Mouse (Mus musculus): Measurements from ENCODE around the gene Baz1a.
"Not testable (repeated sequence)": the region's sequence is repeated elsewhere in the genome, so short reads cannot be mapped to it uniquely, and the experiment has no call there.

The Baz1a gene

GRCm38 (mm10) chr12:54980939-54981338 is 33.2 kb downstream of the Baz1a start:
- DNase-seq (ENCODE audit: low read depth, low spot score), result no peak

DNA sequence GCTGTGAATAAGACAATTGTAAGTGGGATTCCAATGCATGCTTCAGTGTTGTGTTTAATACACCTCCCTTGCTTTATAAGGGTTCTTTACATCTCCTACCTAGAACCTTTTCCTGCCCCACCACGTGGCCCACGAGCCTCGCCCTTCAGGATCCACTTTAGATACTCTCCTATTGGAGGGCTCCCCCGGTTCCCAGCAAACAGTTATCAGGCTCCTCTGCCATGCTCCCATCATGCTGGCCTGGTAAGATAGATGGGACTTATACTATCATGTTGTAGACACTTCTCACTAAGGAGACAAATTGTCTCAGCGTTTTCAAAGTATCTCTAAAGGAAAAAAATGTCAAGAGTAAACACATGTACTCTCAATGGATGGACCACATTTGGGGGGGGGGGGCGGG is 33.6 kb downstream of the Baz1a start:
- DNase-seq (ENCODE audit: low read depth, low spot score), result no peak

- DNase-seq (ENCODE audit: low read depth, low spot score), result no peak
Observed at GRCm38 (mm10) chr12:54969033-54969432, 45.1 kb downstream of the Baz1a start.

DNA sequence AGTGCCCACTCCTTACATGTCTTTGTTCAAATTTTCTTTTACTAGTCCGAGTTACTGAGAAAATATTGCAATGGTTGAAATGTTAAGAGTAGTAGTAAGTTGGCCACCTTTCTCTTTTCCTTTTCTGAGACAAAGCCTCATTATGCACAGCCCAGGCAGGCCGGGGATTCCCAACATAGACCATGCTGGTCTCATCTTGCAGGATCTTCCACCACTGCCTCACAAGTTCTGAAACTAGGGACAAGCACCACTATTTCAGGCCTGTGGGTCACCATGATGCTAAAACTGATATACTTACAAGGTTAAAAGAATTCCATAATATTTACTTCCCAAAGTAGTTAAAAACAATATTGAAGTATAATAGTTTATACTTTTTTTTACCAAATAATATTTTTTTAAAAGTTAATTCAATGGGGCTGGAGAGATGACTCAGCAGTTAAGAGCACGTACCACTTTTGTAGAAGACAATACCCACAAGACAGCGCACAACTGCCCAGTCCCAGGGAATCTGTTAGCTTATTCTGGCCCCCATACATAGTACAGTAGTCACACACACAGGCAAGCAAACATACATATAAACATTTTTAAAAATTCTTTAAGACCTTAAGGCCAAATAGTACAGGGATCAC is 48.5 kb downstream of the Baz1a start:
- DNase-seq (ENCODE audit: low read depth, low spot score), result no peak

- DNase-seq (ENCODE audit: low read depth, low spot score), result no peak
Observed at GRCm38 (mm10) chr12:54959569-54959968, 54.6 kb downstream of the Baz1a start.

GRCm38 (mm10) chr12:54956974-54957373 is 57.2 kb downstream of the Baz1a start:
- DNase-seq (ENCODE audit: low read depth, low spot score), result no peak

DNA sequence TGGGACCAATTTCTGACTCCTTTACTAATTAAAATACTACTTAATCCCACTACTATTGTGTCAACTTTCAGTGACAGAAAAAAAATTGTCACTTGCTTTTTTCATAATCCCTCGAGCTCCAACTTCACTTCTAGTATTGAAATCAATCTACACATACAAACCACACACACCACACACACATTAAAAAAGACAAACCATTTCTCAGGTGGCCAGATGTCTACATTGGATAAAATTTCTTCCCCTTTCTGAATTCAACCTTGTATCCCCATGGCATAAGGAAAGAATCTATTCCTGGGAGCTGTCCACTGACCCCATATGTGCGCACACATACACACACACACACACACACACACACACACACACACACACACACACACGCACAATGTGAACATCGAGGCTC is 57.7 kb downstream of the Baz1a start:
- DNase-seq (ENCODE audit: low read depth, low spot score), result no peak

- no peak for DNase-seq (ENCODE audit: low read depth, low spot score)
Observed at GRCm38 (mm10) chr12:54946116-54946515, 68.0 kb downstream of the Baz1a start.

DNA sequence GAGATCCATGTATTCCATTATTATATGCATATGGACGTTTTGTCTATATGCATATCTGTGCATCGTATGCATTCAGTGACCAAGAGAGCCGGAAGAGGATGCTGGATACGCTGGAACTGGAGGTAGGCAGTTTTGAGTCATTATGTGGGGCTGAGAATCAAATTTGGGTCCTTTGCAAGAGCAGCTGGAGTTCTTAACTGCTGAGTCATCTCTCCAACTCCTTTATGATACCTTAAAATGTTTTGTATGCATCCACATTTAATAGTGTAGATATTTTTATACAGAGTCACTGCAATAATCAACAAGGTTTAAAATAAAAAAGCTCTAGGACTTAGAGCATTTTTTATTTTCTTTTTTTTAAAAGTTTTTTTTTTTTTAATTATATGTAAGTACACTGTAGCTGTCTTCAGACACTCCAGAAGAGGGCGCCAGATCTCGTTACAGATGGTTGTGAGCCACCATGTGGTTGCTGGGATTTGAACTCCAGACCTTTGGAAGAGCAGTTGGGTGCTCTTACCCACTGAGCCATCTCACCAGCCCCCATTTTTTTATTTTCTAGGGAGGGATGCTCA is 71.5 kb downstream of the Baz1a start:
- not testable (repeated sequence) for DNase-seq (ENCODE audit: low read depth, low spot score)

DNA sequence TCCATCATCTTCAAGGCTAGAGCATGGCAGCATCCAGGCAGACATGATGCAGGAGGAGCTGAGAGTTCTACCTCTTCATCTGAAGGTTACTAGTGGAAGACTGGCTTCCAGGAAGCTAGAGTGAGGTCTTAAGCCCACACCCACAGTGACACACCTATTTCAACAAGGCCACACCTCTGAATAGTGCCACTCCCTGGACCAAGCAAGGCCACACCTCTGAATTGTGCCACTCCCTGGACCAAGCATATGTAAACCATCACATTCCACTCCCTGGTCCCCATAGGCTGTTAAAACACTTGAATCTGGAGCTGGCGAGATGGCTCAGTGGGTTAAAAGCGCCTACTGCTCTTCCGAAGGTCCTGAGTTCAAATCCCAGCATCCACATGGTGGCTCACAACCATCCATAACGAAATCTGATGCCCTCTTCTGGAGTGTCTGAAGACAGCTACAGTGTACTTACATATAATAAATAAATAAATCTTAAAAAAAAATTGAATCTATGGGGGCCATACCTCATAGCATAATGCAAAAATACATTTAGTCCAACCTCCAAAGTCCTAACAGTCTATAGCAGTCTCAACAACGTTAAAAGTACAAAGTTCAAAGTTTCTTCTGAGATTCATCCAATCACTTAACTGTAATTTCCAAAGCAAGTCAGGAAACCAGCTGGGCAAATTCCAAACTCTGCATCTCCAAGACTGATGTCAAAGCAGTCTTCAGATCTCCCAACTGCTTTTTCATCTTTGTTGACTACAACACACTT is 76.4 kb downstream of the Baz1a start:
- not testable (repeated sequence) for DNase-seq (ENCODE audit: low read depth, low spot score)

- DNase-seq (ENCODE audit: low read depth, low spot score), result no peak
Observed at GRCm38 (mm10) chr12:54910387-54910786, 103.8 kb downstream of the Baz1a start.

GRCm38 (mm10) chr12:54892559-54892958 is 121.6 kb downstream of the Baz1a start:
- DNase-seq (ENCODE audit: low read depth, low spot score), result not testable (repeated sequence)

DNA sequence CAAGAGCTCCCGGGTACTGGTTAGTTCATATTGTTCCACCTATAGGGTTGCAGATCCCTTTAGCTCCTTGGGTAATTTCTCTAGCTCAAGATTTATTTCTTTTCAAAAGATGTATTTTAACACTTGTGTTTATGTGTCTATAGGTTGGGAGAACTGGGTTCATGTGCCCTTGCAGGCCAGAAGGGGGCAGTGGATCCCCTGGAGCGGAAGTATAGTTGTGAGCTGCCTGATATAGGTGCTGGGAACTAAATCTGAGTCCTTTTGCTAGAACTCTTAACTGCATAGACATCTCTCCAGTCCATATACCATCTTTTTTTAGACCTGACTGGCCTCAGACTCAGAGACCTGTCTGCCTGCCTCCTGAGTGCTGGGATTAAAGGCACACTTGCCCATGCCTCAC is 123.7 kb downstream of the Baz1a start:
- DNase-seq (ENCODE audit: low read depth, low spot score), result no peak

DNA sequence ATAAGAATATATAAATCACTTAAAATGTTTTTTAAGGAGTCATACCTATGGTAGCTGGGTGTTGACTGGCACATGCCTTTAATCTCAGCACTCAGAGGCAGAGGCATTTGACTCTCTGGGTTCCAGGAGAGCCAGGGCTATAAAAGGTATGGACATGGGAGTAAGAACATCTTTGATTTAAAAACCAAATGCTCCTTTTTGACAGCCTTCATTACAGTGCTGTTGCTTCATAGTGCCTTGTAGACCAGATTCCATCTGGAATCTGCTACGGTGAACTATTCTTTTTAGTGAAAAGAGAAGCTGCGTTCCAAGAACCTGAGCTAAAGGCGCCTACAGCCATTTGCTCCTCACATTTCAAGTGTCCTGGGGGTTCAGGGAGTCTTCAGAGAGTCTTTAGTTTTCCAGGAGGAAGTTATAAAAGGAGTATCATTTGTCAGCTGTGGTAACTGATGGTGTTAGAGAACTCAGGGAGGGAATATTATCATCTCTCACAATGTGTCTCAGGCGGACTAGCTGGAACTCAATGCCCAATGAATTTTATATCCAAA is 126.5 kb downstream of the Baz1a start:
- no peak for DNase-seq (ENCODE audit: low read depth, low spot score)

DNA sequence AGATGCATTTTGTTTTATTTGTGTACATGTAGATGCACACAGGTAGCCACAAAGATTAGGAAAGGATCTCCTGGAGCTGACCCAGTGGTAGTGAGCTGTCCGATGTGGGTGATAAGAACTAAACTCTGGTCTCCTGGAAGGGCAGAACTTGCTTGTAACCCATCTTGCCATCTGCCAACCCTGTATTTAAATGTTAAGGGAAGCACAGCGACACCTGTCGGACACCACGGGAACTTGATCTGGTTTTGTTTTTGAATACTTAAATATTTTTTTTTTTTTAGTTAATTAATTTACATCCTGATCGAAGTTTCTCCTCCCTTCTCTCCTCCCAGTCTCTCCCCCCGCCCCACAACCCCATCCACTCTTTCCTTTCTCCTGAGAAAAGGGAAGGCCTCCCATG is 134.5 kb downstream of the Baz1a start:
- peak; percentile 19 for DNase-seq (ENCODE audit: low read depth, low spot score)

DNA sequence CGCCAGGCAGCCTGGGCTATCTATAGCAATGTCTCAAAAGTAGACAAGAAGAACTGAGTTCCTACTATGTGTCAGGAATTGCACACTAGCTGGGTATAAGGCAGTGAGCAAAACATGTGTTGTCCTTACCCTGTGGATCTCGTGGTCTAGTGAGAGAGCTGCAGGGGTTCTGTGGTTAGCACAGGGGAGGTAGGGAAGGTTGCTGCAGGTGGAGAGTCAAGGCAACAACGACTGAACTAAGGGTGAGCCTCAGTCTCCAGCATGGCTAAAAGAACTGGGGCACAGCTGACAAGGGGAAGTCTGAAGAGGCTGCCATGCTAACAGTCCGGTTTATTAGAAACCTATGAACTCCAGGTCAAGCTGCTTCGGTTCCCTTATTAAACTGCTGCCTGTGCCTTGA is 134.9 kb downstream of the Baz1a start:
- no peak for DNase-seq (ENCODE audit: low read depth, low spot score)

DNA sequence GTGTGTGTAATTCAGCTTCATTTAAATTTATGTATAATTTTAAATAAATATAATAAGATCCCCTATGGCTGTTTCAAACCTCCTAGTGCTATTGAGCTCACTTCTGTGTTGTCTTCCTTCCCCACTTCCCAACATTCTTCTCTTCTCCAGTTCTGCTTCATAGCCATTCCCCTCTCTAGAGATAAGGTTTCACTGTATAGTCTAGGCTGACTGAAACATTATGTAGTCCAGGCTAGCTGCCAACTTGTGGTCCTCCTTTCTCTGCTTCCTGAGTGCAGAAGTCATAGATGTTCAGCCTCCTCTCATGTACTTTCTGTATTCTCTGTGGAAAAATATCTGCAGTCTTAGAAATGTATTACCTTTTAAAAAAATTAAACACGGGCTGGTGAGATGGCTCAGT is 136.3 kb downstream of the Baz1a start:
- no peak for DNase-seq (ENCODE audit: low read depth, low spot score)

DNA sequence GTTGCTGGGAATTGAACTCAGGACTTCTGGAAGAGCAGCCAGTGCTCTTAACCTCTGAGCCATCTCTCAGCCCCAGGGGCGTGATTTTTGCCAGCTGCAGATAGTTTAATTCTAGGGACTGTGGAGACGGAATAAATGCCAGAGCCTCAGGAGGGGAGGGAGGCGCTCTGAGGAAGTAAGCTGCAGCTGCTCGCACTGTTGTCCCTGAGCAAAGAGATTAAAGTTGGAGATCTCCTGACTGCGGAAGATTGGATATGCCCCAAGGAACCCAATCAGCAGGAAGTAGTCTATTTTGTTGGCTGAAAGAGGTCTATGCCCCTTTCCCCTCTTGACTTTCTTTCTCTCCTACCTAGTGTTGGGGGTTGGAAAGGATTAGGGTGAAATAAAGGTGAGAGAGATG is 137.3 kb downstream of the Baz1a start:
- DNase-seq (ENCODE audit: low read depth, low spot score), result no peak

DNA sequence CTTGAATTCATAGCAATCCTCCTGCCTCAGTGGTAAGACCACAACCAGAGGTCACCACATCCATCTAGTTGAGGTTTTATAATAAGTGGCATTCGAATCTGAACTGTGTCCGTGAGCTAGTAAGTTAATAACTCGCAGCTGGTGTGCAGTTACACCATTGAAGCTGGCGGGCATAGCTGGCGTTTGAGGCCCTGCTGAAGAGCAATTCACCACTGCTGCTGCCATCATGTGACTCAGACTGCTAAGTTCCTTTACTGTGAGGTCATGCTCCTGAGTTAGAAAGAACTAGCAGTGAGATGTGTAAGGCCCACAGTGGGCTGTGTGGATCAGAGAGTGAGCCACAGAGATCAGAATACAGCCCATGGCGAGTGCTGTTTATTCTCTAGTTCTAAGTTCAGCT is 139.4 kb downstream of the Baz1a start:
- DNase-seq (ENCODE audit: low read depth, low spot score), result no peak

- peak; percentile 73 for DNase-seq (ENCODE audit: low read depth, low spot score)
Observed at GRCm38 (mm10) chr12:54862606-54863535, 151.3 kb downstream of the Baz1a start, which contains the start of gene Cfl2. Gene Cfl2, minus strand, starts transcription at chr12:54862877.

GRCm38 (mm10) chr12:54861991-54862605 is 152.1 kb downstream of the Baz1a start:
- peak; percentile 23 for DNase-seq (ENCODE audit: low read depth, low spot score)
